Mouse (Mus musculus) cortical plate, adult 2 months (tissue): Measurements from ENCODE around the gene Traf3ip3. TPM values are rescaled to one million over a fixed set of nuclear protein-coding genes. Genes with fewer than 3 reads are reported as not detected.
A peak's percentile ranks its signal among the peaks of the same experiment; 100 is the strongest.

Experiments used
- H3K27ac ChIP-seq: fragments of 200-500 bp; 2 replicates; pipeline ENCODE4 v1.5.1; 2012; ENCODE audit warnings: low read length, control low read depth, inconsistent platforms; ENCODE audit not compliant: insufficient read depth
- H3K4me1 ChIP-seq: fragments of 200-500 bp; 2 replicates; pipeline ENCODE4 v1.6.1; 2011; ENCODE audit warnings: low read length; ENCODE audit not compliant: control insufficient read depth, insufficient read depth
- H3K4me3 ChIP-seq: fragments of 200-500 bp; 2 replicates; pipeline ENCODE4 v1.5.1; 2011; ENCODE audit warnings: mild to moderate bottlenecking, low read length, control low read depth; ENCODE audit not compliant: insufficient read depth
- CTCF ChIP-seq: fragments of 200-500 bp; IDR thresholded peaks from 2 replicates; pipeline ENCODE4 v1.5.1; 2011; ENCODE audit warnings: mild to moderate bottlenecking, control low read depth, low read length; ENCODE audit not compliant: insufficient read depth; ENCODE audit errors: extremely low read depth
- POLR2A ChIP-seq: fragments of 200-500 bp; IDR thresholded peaks from 2 replicates; pipeline ENCODE4 v1.6.1; 2011; ENCODE audit warnings: mild to moderate bottlenecking, low read length, control low read depth; ENCODE audit not compliant: insufficient read depth; ENCODE audit errors: extremely low read depth
- polyA plus RNA-seq: library from polyadenylated mRNA; depleted of rRNA; stranded (reverse); fragments of >200 nt; gene quantifications from 2 replicates; pipeline ENCODE4 v1.2.3, GENCODE M21; 2012

Gene Traf3ip3
- polyA plus RNA-seq, 1 experiment, result 2.4 TPM

- H3K4me1 ChIP-seq, result peaks cover 3% of the 10 kb centered on the region; the same call in 1 of the 2 replicates
- peak overlapping the region; percentile 40 for H3K27ac ChIP-seq
- peak overlapping the region; percentile 75 for H3K4me3 ChIP-seq
- TF ChIP-seq CTCF, result no peak
- TF ChIP-seq POLR2A, result peak; percentile 92
Observed at GRCm38 (mm10) chr1:193172991-193173809, 28.3 kb downstream of the Traf3ip3 start.

- no peak for TF ChIP-seq CTCF
- no peak for TF ChIP-seq POLR2A
- no peak overlapping the region for H3K4me3 ChIP-seq
Observed at GRCm38 (mm10) chr1:193169856-193170255, 31.6 kb downstream of the Traf3ip3 start.

GRCm38 (mm10) chr1:193169228-193169627 is 32.3 kb downstream of the Traf3ip3 start:
- Histone ChIP-seq H3K4me3 (no peak overlapping the region), H3K4me1 (peaks cover 3% of the 10 kb centered on the region; the same call in 1 of the 2 replicates), H3K27ac (no peak overlapping the region)
- no peak for TF ChIP-seq CTCF

More at GRCm38 (mm10) chr1:193169856-193170255, 31.6 kb downstream of the Traf3ip3 start:
- H3K4me1 ChIP-seq, result peaks cover 3% of the 10 kb centered on the region; the same call in 1 of the 2 replicates
- no peak overlapping the region for H3K27ac ChIP-seq

DNA sequence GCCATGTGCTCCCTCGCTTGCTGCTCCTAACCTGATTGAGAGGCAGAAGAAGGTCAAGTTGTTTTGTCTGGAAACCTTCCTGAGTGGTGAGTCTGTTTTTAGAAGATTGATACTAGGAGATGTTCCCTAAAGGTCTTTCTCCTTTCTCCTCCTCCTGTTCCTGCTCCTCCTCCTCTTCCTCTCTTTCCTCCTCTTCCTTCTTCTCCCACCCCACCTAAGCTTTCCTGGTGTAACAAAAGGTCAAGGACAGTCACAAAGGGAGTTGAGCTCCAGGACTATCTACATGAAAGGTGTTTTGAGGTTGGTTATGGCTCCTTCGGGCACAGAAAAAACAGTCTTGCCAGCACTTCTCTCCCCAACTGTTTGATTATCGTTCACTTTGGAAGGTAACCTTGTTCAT is 33.8 kb downstream of the Traf3ip3 start, which contains the start of gene A130010J15Rik:
TSS of gene A130010J15Rik (plus strand) at position 301 of the 400 bp plus-strand sequence.
- no peak within 1 kb of the TSS for H3K4me3 ChIP-seq
- TF ChIP-seq POLR2A, result no peak
- TF ChIP-seq CTCF, result no peak
- no peak within 1 kb of the TSS for H3K27ac ChIP-seq
- H3K4me1 ChIP-seq, result peaks cover 3% of the 10 kb centered on the region; the same call in 1 of the 2 replicates

GRCm38 (mm10) chr1:193160317-193161032 is 41.0 kb downstream of the Traf3ip3 start:
- Histone ChIP-seq H3K4me1 (no peaks in the 10 kb centered on the region; the same call in 1 of the 2 replicates), H3K4me3 (no peak overlapping the region), H3K27ac (no peak overlapping the region)
- TF ChIP-seq POLR2A, result no peak
- TF ChIP-seq CTCF, result no peak

- Histone ChIP-seq H3K4me3 (no peak overlapping the region), H3K27ac (no peak overlapping the region), H3K4me1 (no peaks in the 10 kb centered on the region; the same call in 1 of the 2 replicates)
- TF ChIP-seq CTCF, result no peak
- no peak for TF ChIP-seq POLR2A
Observed at GRCm38 (mm10) chr1:193159613-193160012, 41.9 kb downstream of the Traf3ip3 start.

DNA sequence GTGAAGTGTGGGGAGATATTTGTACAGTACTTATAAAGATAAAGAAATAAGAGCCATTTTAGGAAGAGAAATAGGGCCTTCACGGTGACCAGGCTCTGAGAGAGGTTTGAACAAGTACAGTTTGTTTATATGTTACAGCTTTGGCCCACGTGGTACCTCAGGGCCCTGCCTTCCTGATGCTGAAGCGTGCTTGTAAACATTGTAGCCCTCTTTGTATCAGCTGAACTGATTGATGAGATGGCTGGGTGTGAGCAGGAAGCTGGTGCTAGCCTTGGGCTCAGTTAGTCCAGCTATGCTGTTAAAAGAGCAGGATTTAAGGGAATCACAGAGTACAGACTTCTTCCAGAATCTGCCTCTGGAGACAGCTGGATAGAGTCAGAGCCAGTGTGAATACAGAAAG is 42.3 kb downstream of the Traf3ip3 start:
- H3K27ac ChIP-seq, result no peak overlapping the region
- TF ChIP-seq POLR2A (no peak), CTCF (no peak)
- no peak overlapping the region for H3K4me3 ChIP-seq
- no peaks in the 10 kb centered on the region; the same call in 1 of the 2 replicates for H3K4me1 ChIP-seq

DNA sequence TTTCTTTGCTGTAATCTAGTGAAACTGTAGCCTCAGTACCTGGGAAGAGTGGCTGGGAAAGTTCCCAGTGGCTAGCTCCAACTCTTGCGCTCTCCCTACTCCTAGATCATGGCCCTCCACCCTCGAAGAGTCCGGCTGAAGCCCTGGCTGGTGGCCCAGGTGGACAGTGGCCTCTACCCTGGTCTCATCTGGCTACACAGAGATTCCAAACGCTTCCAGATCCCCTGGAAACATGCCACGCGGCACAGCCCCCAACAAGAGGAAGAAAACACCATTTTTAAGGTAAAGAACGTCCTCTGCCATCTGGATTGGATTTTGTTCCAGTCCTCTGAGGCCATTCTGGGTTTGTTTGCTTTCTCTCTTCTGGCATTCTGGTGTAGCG is 44.4 kb downstream of the Traf3ip3 start:
- Histone ChIP-seq H3K4me3 (no peak overlapping the region), H3K4me1 (no peaks in the 10 kb centered on the region; the same call in 1 of the 2 replicates)
- no peak for TF ChIP-seq POLR2A
- TF ChIP-seq CTCF, result no peak

GRCm38 (mm10) chr1:193156316-193157110 is 45.0 kb downstream of the Traf3ip3 start:
- TF ChIP-seq CTCF, result no peak
- TF ChIP-seq POLR2A, result no peak

More for the DNA sequence above, 44.4 kb downstream of the Traf3ip3 start:
- no peak overlapping the region for H3K27ac ChIP-seq

More at GRCm38 (mm10) chr1:193156316-193157110, 45.0 kb downstream of the Traf3ip3 start:
- no peak overlapping the region for H3K4me3 ChIP-seq
- H3K4me1 ChIP-seq, result no peaks in the 10 kb centered on the region; the same call in 1 of the 2 replicates
- H3K27ac ChIP-seq, result no peak overlapping the region
